Mouse (Mus musculus) testis, postnatal 14 days (tissue): Measurements from ENCODE around the gene Alg14.

Experiments used
- DNase-seq: peaks from one replicate; pipeline ENCODE4 v3.0.0; 2021; ENCODE audit warnings: low spot score

Alg14 gene

DNA sequence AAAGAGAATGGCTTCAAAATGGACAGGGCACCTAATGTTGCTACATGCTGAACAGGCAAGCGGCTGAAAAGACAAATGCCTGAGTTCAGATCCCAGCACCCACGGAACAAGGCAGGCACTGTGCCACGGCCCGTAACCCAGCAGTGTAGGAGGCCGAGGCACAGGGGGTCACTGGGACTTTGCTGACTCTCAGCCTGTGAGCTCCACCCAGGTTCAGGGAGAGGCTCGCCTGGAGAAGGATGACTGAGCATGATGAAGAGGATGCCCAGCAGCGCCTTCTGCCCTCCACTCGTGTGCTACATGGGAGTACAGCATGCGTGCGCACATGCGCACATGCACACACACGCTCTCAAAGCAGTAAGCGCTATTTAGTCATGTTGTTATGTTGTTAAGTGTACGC is 11.9 kb upstream of the Alg14 start:
- DNase-seq = no peak

DNA sequence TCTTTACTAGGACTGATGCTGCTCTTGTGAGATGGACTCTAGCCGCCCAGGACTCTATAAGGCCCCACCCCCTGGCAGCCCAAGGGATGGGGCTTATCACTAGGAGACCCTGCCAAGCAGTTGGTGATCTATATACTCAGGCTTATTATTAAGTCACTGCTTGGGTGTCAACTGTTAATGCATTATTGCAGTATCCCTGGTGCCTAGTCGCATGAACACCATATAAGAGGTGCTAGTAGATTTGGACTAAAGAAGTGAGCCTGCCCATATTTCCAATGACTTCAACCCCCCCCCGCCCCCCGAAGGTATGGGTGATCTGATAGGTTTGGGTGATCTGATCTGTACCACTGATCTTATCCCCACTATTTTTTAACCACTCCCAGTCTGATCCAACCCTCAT is 8.6 kb upstream of the Alg14 start, which contains the start of gene Tmem56:
Tmem56 (minus strand) TSS at position 101 of the 400 bp plus-strand sequence.
- no peak for DNase-seq

DNA sequence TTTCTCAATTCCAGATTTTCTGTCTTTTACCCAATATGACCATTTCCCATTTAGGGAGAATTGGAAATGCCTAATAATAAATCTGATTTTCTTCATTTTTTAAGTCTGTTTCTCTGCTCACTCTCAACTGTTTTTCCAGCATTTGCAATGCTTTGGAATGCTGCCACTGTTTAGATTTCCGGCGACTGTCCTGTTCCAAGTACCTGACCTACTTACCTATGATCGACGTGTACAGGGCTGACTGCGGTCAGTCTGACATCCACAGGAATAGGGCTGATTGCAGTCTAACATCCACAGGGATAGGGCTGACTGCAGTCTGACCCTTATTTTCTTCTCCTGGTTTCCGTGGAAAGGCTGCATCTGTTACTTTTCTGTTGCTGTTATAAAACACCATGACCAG is 6.4 kb upstream of the Alg14 start:
- DNase-seq = no peak

DNA sequence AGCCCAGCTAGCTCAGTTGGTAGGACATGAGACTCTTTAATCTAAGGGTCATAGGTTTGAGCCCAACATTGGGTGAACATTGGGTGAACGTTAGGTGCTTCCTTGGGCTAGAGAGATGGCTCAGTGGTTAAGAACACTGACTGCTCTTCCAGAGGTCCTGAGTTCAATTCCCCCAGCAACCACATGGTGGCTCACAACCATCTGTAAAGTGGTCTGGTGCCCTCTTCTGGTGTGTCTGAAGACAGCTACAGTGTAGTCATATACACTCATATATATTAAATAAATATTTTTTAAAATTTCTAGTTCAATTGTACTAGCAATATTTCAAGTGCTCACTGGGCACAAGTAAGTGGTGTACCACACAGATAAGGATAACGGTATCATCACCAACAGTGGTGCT is 4.4 kb upstream of the Alg14 start:
- DNase-seq = no peak

DNA sequence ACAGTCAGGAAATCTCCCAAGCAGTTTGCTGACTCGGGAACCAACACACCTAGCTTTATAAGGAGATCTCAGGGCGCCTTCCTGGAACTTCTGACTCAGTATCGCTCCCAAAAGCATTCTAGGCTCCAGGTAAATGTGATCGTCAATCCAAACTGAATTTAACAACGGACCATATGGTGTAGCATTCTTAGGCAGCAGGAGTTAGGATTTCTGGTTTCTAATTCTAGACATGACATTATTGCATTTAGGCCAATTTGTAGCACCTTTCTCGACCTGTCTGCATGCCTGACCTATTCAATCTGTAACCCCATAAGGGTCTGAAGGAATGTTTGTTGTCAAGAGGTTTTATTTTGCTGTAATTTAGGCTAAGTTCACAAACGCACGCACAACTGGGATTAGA is 892 bp upstream of the Alg14 start:
- no peak for DNase-seq

DNA sequence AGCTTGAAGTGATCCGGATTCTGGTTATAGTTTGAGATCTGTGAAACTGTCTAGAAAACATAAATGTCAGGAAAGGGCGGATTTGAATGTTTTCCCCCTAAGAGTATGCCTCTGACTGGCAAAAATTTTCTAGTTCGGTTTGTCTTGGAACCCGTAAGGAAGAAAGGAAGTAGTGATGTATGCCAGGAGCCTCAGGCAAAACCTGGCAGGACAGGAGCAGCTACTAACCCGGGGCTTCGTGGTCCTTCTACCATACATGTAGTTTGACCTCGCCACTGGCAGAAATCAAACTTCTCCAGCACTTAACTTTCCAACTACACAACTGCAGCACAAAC is 381 bp upstream of the Alg14 start:
- DNase-seq = no peak

DNA sequence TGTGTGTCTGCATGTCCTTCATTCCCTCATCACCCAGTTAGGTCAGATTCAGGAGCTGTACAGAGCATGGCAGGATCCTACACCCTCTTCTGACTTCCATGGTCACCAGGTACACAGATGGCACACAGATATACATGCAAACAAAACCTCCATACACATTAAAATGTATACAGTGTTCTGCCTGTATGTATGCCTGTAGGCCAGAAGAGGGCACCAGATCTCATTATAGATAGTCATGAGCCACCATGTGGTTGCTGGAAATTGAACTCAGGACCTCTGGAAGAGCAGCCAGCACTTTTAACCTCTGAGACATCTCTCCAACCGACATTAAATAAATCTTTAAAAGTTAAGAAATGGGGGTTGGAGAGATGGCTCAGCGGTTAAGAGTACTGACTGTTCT is 2.6 kb downstream of the Alg14 start:
- no peak for DNase-seq

DNA sequence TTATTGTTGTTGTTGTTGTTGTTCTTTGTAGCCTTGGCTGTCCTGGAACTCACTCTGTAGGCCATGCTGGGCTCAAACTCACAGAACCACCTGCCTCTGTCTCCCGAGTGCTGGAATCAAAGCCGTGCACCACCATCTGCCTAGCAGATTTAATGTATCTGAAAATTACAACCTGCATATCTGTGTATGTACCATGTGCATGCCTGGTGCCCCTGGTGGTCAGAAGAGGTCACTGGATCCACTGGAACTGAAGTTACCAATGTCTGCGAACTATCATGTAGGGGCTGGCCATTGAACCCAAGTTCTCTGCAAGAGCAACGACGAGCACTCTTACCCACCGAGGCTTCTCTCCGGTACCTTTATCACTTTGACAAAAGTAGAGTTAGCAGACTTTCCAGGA is 15.1 kb downstream of the Alg14 start:
- DNase-seq = no peak

DNA sequence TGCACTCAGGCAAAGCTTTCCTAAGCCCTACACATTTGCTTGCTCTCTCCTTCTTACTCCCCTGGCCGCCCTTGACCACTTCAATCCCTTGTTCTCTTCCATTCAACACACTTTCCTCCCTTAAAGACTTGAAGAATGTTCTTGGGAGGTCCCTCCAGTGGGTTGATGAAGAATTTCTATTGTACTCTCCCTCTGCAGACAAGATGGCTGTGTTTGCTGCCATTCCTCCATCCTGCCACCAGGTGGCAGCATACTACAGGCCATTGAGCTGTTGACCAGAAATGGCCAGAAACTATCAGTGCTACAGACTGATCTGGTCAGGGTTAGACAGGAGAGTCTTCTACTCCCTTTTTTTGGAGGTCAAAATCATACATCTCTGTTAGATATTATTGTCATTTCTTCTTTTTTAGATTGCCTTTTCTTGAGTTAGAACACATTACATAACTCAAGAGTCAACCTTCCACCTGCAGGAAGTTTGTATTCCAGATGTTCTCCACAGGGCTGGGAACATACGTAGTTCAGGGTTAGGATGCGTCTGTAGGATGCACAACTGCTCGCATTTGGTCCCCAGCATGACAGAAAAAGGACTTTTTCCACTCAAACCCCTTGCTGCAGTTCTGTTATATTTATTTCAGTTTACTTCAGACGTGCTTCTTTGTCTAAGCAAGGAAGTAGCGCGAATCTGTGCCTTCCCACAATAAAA is 16.1 kb downstream of the Alg14 start:
- DNase-seq = peak; percentile 46

DNA sequence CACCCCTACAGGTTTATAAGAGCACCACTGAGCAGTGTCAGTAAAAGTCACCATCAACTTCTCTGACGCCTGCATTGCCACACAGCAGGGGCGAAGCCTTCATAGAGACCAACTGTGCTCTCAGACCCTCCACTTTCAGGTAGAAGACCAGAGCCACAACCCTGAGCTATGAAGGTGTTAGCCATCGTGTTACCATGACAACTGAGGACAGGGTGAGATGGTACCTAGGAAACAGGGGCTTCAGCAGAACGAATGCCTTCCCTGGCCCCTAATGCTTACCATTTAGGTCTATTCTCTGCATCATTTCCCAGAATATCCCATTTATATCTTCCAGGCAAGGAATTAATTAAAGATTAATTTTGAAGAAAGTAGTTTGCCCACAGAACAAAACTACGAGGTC is 17.4 kb downstream of the Alg14 start:
- DNase-seq = no peak

DNA sequence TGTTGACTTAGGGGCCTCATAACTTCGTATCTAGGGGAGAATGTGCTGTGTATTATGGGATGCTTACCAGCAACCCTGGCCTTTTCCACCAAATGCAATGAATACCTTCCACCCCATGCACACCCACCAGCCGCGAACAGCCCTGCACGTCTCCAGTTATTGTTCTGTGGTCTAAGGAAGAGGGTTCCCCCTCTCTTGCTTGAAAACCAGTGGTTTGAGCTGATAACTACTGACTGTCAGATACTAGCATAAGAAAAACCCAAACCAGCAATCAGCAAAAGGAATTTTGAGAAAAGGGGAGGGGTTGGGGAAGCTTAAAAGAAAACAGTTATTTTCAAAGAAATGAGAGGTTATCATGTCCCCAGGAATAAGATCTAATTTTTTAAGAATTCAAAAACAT is 17.9 kb downstream of the Alg14 start:
- no peak for DNase-seq

DNA sequence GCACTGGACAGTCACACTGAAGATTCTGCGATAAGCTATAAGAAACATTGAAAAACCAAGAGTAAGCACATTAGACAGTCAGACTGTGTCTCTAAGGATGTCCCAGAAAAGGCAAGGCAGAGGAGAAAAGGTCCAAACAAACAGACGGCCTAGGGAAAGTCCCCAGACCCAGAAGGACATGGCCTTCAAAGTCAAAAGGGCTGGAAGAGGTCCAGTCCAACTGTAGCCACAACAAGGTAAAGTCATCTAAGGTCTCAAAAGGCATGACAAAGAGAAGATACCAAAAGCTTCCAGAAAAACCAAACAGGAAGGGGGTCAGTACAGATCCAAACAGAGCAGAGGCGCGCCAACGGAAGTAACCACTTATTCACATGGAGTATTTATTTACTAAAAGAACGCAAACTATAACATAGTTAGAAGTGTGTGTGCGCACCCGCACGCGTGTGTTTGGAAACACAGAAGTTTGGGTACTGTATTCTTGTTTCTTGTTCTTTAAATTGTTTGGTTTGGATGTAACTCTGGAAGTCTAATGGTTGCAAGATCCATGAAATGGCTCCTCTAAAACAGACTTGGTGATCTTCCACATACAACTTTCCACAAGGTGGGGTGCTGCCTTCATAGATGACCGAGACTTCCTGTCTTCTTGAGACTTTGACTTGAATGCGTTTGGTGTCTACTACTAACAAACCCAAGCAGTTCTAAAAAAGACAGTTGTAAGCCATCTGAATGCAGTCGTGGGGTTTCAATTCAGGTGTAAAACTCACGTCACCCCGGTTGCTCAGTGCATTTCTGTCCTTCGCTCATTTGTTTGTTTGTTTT is 18.5 kb downstream of the Alg14 start:
- no peak for DNase-seq

DNA sequence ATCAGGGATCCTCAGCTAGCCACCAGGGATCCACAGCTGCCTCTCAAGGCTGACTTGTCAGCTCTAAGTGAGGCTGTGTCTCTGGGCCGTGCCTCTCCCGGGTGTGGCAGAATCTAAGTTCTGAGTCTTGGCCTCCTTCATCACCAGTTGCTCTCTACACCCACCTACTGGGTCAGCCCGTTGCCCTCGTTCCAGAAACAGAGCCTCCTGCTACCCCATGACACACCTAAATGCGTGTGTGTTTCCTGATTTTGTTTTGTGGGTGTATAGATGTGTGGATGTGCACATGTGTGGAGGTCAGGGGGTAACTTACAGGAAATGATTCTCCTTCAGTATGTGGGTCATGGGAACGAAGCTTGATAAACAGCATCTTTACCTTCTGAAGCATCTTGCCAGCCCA is 20.9 kb downstream of the Alg14 start:
- no peak for DNase-seq

DNA sequence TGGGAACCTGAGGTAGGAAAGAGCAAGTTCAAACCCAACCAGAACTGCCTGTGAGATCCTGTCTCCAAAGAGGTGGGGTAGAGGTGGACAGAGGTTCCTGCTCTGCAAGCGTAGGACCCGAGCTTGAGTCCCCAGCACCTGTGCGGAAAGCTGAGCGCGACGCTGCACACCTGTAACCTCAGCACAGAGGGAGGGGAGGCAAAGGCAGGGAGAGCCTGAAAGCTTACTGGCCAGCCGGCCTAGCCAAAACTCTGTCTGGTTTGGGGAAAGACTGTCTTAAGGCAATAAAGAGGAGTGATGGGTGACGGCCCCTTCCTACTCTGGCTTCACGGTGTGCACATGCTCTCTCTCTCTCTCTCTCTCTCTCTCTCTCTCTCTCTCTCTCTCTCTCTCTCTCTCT is 21.4 kb downstream of the Alg14 start:
- DNase-seq = no peak

DNA sequence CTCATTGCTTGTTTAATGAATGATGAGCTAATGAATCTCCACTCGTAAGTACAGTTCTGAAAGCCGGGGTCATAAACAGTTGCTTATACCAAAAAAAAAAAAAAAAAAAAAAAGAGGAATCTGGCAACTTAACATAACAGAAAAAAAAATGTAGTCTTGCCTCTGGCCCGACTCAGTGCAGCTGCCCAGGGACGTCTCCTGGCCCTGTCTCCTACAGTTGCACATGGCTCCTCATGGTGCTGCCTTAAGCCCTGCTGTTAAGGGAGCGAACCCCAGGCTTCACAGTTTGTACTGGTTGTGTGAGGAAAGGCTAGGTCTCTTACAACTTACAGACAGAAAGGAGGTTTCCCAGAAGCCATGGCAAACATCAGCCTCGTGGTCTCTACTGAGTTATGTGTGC is 22.6 kb downstream of the Alg14 start:
- DNase-seq = no peak

DNA sequence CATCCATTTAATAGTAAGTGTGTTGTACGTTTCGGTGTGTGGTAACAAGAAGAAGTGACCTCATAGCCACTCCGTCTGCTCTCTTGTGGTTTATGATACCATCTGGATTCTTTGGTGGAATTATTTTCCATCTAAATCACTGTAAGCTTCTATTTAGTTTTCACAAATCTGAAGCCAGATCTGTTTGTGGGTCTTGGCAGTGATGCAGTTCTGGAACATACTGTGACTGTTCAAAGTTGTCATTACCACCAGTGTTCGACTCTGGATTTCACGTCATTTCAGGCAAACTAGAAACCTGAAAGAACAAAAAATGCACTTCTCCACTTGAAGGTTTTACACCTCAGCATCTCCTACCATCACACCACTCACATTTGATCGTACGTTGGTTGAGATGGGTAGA is 23.9 kb downstream of the Alg14 start:
- no peak for DNase-seq

DNA sequence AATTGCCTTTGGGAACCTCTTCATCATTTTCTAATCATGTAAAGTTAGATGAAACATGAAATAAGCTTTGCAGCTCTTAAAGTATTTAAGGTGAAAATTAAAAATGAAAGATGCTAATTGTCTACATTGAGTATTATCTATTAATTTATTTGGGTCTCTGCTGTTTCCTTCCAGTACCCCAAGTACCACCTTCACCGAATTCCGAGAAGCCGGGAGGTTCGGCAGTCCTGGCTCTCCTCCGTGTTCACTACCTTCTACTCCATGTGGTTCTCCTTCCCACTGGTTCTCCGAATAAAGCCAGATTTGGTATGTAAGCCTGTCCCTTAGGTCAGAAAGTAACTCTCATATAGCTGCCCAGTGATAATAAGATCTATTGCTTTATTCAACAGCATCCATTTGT is 28.3 kb downstream of the Alg14 start:
- DNase-seq = no peak

DNA sequence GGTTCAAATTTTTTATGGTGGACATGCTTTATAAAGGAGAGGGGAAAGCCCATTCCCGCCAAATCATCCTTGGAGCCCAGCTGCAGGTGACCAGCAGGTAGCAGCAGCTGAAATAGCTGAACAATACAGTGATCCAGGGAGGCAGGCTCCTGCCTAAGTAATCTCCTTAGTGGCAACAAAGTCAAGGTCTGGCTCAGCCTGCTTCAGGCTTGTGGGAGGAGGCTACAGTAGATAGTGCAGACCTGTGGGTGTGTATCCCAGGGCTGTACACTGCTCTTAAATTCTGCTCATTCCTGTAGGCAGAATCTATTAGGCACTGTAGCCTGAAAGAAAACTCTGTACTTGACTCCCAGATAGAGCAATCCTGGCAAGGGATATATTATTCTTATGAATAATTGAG is 29.3 kb downstream of the Alg14 start:
- DNase-seq = peak; percentile 64

DNA sequence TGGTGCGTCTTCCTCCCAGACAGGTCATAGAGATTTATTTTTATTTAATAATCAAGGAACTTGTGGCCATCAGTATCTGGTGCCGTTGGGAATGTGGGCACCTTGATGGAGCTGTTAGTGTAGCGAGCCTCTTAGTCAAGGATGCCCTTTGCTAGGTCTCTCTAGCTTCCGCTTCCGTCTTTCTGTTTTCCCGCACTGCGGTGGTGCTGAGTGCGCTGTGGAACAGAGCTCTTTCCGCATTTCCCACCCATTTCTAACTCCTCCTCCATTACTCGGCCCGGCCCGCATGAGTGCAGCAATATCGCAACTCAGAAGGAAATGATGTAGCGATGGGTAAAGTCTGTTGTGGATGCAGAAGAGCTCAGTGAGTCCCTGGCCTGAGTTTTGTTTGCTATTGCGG is 31.8 kb downstream of the Alg14 start:
- DNase-seq = no peak

DNA sequence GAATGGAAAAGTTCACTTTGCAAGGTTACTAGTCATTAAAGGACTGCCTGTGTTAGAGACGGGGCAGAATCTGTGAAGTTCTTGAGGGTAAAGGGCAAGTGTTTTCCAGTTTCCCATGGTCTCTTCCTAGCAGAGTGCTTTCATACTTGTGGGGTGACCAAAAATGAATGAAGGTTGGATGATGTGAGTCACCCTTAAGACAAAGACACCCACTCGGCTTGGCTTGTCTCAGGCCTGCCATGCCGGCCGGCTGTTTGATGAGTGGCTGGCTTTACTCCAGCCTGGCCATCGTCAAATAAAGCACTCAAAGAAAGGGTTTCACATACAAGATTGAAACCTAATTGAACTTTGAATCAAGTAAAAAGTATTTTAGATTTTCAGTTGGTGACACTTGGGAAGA is 35.8 kb downstream of the Alg14 start:
- DNase-seq = no peak

DNA sequence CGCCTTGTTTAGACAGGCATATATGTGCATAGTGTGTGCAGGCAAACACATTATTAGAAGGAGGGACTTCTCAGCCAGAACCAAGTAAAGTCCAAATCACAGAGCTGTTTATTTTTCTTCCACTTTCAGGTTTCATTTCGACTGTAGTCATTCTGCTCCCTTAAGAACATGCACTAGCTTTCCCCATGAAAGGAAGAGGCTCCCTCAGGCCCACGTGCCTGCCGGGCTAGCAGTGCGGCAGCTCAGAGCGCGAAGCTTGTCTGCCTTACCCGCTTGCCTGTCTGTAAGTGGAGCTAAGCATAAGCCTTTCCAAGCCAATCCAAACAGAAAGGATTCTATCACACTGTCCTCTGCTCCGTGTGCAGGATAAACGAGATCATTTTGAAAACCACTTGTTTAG is 38.1 kb downstream of the Alg14 start:
- no peak for DNase-seq

DNA sequence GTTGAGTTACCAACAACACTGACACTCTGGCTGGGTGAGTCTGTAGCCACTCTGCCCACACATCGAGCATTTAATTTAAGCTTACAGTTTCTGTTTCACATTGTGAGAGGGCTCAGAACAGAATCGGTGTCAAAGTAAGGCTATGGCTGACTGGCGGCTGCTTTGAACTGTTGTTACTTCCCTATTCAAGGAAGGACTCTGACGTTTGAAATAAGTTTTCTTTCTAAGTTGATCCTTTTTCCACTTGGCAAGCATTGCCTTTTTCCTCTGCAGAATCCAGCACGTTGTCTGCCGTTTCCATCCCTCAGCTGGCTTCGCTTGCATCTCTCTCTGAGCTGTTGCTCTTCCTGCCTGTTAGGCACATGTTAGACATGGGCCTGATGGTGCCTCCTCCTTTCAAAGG is 38.7 kb downstream of the Alg14 start:
- no peak for DNase-seq

DNA sequence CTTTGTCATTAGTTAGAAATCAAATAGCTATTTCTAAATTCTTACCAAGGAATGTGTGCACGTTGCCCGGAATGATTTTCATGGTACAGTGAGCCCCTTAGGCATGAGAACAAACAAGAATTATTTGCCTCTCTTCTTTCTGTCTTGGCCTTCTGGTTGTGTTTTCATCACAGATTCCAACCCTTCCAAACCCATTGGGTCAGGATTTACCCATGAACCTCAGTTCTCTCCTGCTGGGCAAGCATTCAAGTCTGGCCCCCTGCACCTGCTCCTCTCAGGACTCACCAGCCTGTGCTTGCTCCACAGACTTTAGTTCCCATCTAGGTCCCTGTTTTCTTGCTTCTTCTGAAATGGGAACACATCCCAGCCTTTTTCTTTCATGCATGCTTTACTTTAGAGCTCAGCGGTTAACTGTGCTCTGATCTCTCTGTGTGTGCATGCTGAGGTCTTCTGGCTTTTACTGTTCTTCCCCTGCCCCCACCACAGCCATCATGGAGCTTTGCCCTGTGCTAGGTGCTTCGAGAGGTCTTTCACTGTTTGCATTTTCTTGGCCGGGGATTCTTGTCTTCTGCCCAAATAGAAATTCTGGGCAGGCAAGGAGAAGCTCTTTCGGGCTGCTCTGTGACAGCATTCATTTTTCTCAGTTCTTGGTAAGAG is 44.8 kb downstream of the Alg14 start:
- no peak for DNase-seq
